Mouse (Mus musculus): ENCODE data around the gene Mrpl34. TPM values are rescaled to one million over a fixed set of nuclear protein-coding genes. Genes with fewer than 3 reads are reported as not detected.

Gene Mrpl34
- total and polyA plus RNA-seq, 3 experiments: 143 to 196 TPM; not detected in 1

- H3K27me3 ChIP-seq (ENCODE audit: control insufficient read depth in 1 of 2, insufficient read depth in 2 of 2, low read length in 2 of 2): peaks cover 0 to 10% of the 10 kb centered on the region in 2 experiments; a peak in 2 of 4 replicates
- H3K4me1 ChIP-seq (ENCODE audit: control insufficient read depth in 1 of 2, insufficient read depth in 2 of 2, low read length in 2 of 2): no peaks in the 10 kb centered on the region
- H3K79me2 ChIP-seq (ENCODE audit: control insufficient read depth, insufficient read depth, low read length, poor library complexity): no peaks in the 10 kb centered on the region
- no peak for DNase-seq (ENCODE audit: low read depth, low spot score)
- no peak overlapping the region for H3K9ac ChIP-seq (ENCODE audit: control insufficient read depth, low read depth, low read length, poor library complexity, severe bottlenecking)
- no peaks in the 10 kb centered on the region for H3K9me3 ChIP-seq (replicated peaks; ENCODE audit: insufficient read depth, low read length)
- H3K4me3 ChIP-seq (ENCODE audit: control insufficient read depth in 1 of 2, insufficient read depth in 1 of 2, low read depth in 2 of 2, low read length in 2 of 2): no peak overlapping the region
- no peaks in the 10 kb centered on the region for H3K36me3 ChIP-seq (ENCODE audit: control insufficient read depth in 1 of 2, insufficient read depth in 2 of 2, low read length in 2 of 2)
- H3K27ac ChIP-seq (ENCODE audit: control insufficient read depth, low read depth, low read length): no peak overlapping the region
- TF ChIP-seq EP300 (IDR thresholded peaks at IDR 0.05; ENCODE audit: low read depth in 1 of 2, low read length in 2 of 2) (no peak), SIN3A (IDR thresholded peaks at IDR 0.05; ENCODE audit: low read length) (no peak), JUND (IDR thresholded peaks at IDR 0.05; ENCODE audit: low read depth, low read length) (no peak), TCF12 (IDR thresholded peaks at IDR 0.05; ENCODE audit: low read depth, low read length) (no peak), BHLHE40 (IDR thresholded peaks at IDR 0.05; ENCODE audit: borderline replicate concordance, low read depth, low read length) (no peak), UBTF (IDR thresholded peaks at IDR 0.05; ENCODE audit: borderline replicate concordance, insufficient read depth, low read depth, low read length) (no peak), CHD1 (IDR thresholded peaks at IDR 0.05; ENCODE audit: low read depth, low read length) (no peak), HCFC1 (IDR thresholded peaks at IDR 0.05; ENCODE audit: low read depth, low read length) (no peak)
These were observed 19.7 kb upstream of the Mrpl34 start for GRCm38 (mm10) chr8:71445096-71445495.

- no peak overlapping the region for H3K9ac ChIP-seq (ENCODE audit: control insufficient read depth, low read depth, low read length, poor library complexity, severe bottlenecking)
- no peak overlapping the region for H3K4me3 ChIP-seq (ENCODE audit: control insufficient read depth in 1 of 2, insufficient read depth in 1 of 2, low read depth in 2 of 2, low read length in 2 of 2)
- TF ChIP-seq CHD2 (IDR thresholded peaks at IDR 0.05; ENCODE audit: low read length): no peak
- no peak for TF ChIP-seq MAZ (IDR thresholded peaks at IDR 0.05; ENCODE audit: low read depth, low read length)
- TF ChIP-seq POLR2AphosphoS5 (IDR thresholded peaks at IDR 0.05; ENCODE audit: borderline replicate concordance, low read depth, low read length): no peak
- TF ChIP-seq SMC3 (IDR thresholded peaks at IDR 0.05; ENCODE audit: low read depth, low read length): no peak
- TF ChIP-seq CHD1 (IDR thresholded peaks at IDR 0.05; ENCODE audit: low read depth, low read length): no peak
- TF ChIP-seq HCFC1 (IDR thresholded peaks at IDR 0.05; ENCODE audit: low read depth, low read length): no peak
- TF ChIP-seq GABPA (IDR thresholded peaks at IDR 0.05; ENCODE audit: low read depth, low read length): no peak
- TF ChIP-seq TBP (IDR thresholded peaks at IDR 0.05; ENCODE audit: low read depth, low read length): no peak
- TF ChIP-seq KAT2A (conservative IDR thresholded peaks at IDR 0.05; ENCODE audit: low read depth, low read length): no peak
- TF ChIP-seq USF2 (IDR thresholded peaks at IDR 0.05; ENCODE audit: borderline replicate concordance in 1 of 2, insufficient read depth in 1 of 2, low read depth in 1 of 2, low read length in 2 of 2): no peak
- TF ChIP-seq ZMIZ1 (IDR thresholded peaks at IDR 0.05; ENCODE audit: low read depth, low read length): no peak
- no peak for TF ChIP-seq NELFE (IDR thresholded peaks at IDR 0.05; ENCODE audit: low read depth, low read length)
- TF ChIP-seq EP300 (IDR thresholded peaks at IDR 0.05; ENCODE audit: low read depth in 1 of 2, low read length in 2 of 2): no peak
- TF ChIP-seq MAFK (IDR thresholded peaks at IDR 0.05; ENCODE audit: borderline replicate concordance, low read depth, low read length): no peak
- no peak for TF ChIP-seq ZKSCAN1 (IDR thresholded peaks at IDR 0.05; ENCODE audit: low read depth, low read length)
- TF ChIP-seq MAX (IDR thresholded peaks at IDR 0.05; ENCODE audit: low read length): no peak
- TF ChIP-seq ETS1 (IDR thresholded peaks at IDR 0.05; ENCODE audit: low read depth, low read length): no peak
- TF ChIP-seq MYC (IDR thresholded peaks at IDR 0.05; ENCODE audit: low read depth, low read length): no peak
- no peak for TF ChIP-seq POLR2AphosphoS2 (IDR thresholded peaks at IDR 0.05; ENCODE audit: low read length)
- no peak for TF ChIP-seq ELF1 (IDR thresholded peaks at IDR 0.05; ENCODE audit: low read depth, low read length)
- H3K27me3 ChIP-seq (ENCODE audit: control insufficient read depth in 1 of 2, insufficient read depth in 2 of 2, low read length in 2 of 2): peaks cover 0 to 1% of the 10 kb centered on the region in 2 experiments; a peak in 2 of 4 replicates
- no peak overlapping the region for H3K27ac ChIP-seq (ENCODE audit: control insufficient read depth, low read depth, low read length)
- no peak for DNase-seq (ENCODE audit: low read depth, low spot score)
- no peaks in the 10 kb centered on the region for H3K4me1 ChIP-seq (ENCODE audit: control insufficient read depth in 1 of 2, insufficient read depth in 2 of 2, low read length in 2 of 2)
- H3K9me3 ChIP-seq (replicated peaks; ENCODE audit: insufficient read depth, low read length): no peaks in the 10 kb centered on the region
- H3K79me2 ChIP-seq (ENCODE audit: control insufficient read depth, insufficient read depth, low read length, poor library complexity): no peaks in the 10 kb centered on the region
- H3K36me3 ChIP-seq (ENCODE audit: control insufficient read depth in 1 of 2, insufficient read depth in 2 of 2, low read length in 2 of 2): no peaks in the 10 kb centered on the region
These were observed 13.4 kb upstream of the Mrpl34 start for GRCm38 (mm10) chr8:71451337-71451736.
